Mouse (Mus musculus): Measurements from ENCODE around the gene Srsf10. TPM values are rescaled to one million over a fixed set of nuclear protein-coding genes. Genes with fewer than 3 reads are reported as not detected.

The Srsf10 gene
- polyA plus RNA-seq, 1 experiment from 2014 or later: 81.8 TPM

GRCm38 (mm10) chr4:135876583-135877020 lies 21.1 kb downstream of the Srsf10 start:
- Histone ChIP-seq H3K4me1 (ENCODE audit: control insufficient read depth, low read depth, low read length) (peaks cover 37% of the 10 kb centered on the region), H3K27me3 (ENCODE audit: control insufficient read depth, insufficient read depth, low read depth, low read length) (no peaks in the 10 kb centered on the region), H3K9ac (ENCODE audit: low read depth, low read length) (peak overlapping the region; percentile 59), H3K4me2 (ENCODE audit: low read depth, low read length) (peak overlapping the region; percentile 75), H3K4me3 (ENCODE audit: low read depth, low read length) (peak overlapping the region; percentile 54), H3K36me3 (ENCODE audit: control insufficient read depth, insufficient read depth) (peaks cover 13% of the 10 kb centered on the region), H3K27ac (ENCODE audit: low read length) (peak overlapping the region; percentile 82), H3K9me3 (replicated peaks; ENCODE audit: control insufficient read depth, low read length) (no peaks in the 10 kb centered on the region)
- WGBS (ENCODE audit: insufficient replicate concordance): 2% methylated on average over 16 of the region's 16 CpGs
- no peak for ATAC-seq (ENCODE audit: low read depth)

GRCm38 (mm10) chr4:135877742-135878141 lies 22.2 kb downstream of the Srsf10 start:
- Histone ChIP-seq H3K9ac (ENCODE audit: low read depth, low read length) (no peak overlapping the region), H3K9me3 (replicated peaks; ENCODE audit: control insufficient read depth, low read length) (no peaks in the 10 kb centered on the region), H3K4me3 (ENCODE audit: low read depth, low read length) (no peak overlapping the region), H3K27me3 (ENCODE audit: control insufficient read depth, insufficient read depth, low read depth, low read length) (no peaks in the 10 kb centered on the region), H3K4me1 (ENCODE audit: control insufficient read depth, low read depth, low read length) (peaks cover 31% of the 10 kb centered on the region), H3K36me3 (ENCODE audit: control insufficient read depth, insufficient read depth) (peaks cover 1% of the 10 kb centered on the region), H3K27ac (ENCODE audit: low read length) (no peak overlapping the region), H3K4me2 (ENCODE audit: low read depth, low read length) (no peak overlapping the region)
- no peak for ATAC-seq (ENCODE audit: low read depth)
- 54% methylated on average over 2 of the region's 2 CpGs for WGBS (ENCODE audit: insufficient replicate concordance)

DNA sequence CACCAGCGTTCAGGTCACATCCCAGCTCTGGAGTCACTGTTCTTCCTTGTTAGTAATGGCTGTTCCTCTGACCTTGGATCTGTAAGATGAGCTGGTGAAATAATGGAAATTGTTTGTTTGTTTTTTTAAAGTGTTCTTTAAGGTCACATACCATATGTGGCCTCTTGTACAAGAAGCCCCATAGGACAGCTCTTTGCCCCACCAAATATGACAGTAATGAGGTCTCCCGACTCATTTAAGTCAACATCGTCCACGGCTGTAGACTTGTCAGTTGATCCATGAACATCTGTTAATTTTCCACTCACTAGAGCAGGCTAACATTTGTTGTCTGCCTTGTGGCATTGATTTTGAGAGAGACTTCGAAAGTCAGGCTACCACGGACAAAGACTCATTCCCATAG lies 23.5 kb downstream of the Srsf10 start:
- no peaks in the 10 kb centered on the region for H3K36me3 ChIP-seq (ENCODE audit: control insufficient read depth, insufficient read depth)
- no peaks in the 10 kb centered on the region for H3K9me3 ChIP-seq (replicated peaks; ENCODE audit: control insufficient read depth, low read length)
- peaks cover 35% of the 10 kb centered on the region for H3K4me1 ChIP-seq (ENCODE audit: control insufficient read depth, low read depth, low read length)
- no peak overlapping the region for H3K4me3 ChIP-seq (ENCODE audit: low read depth, low read length)
- 72% methylated on average over 6 of the region's 6 CpGs for WGBS (ENCODE audit: insufficient replicate concordance)
- H3K27me3 ChIP-seq (ENCODE audit: control insufficient read depth, insufficient read depth, low read depth, low read length): no peaks in the 10 kb centered on the region
- no peak overlapping the region for H3K9ac ChIP-seq (ENCODE audit: low read depth, low read length)
- ATAC-seq (ENCODE audit: low read depth): no peak
- H3K4me2 ChIP-seq (ENCODE audit: low read depth, low read length): no peak overlapping the region
- H3K27ac ChIP-seq (ENCODE audit: low read length): no peak overlapping the region

DNA sequence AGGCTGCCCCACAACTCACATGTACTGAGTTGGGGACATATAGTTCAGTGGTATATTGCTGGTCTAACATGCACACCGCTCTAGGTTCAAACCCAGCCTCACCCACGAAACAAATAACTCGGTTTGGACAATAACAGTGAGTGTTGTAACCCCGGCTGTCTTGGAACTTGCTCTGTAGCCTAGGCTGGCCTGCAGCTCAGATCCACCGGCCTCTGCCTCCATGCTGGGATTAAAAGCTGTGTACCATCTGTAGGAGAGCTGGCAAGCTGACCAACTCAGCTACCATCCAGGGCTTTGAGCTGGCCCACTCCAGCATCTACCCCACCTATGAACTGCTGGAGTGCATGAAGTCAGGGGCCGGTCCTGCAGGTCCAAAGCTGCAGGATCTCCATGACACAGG lies 24.5 kb downstream of the Srsf10 start:
- Histone ChIP-seq H3K27ac (ENCODE audit: low read length) (no peak overlapping the region), H3K4me3 (ENCODE audit: low read depth, low read length) (no peak overlapping the region), H3K36me3 (ENCODE audit: control insufficient read depth, insufficient read depth) (no peaks in the 10 kb centered on the region), H3K9me3 (replicated peaks; ENCODE audit: control insufficient read depth, low read length) (no peaks in the 10 kb centered on the region), H3K4me2 (ENCODE audit: low read depth, low read length) (no peak overlapping the region), H3K9ac (ENCODE audit: low read depth, low read length) (no peak overlapping the region), H3K27me3 (ENCODE audit: control insufficient read depth, insufficient read depth, low read depth, low read length) (no peaks in the 10 kb centered on the region), H3K4me1 (ENCODE audit: control insufficient read depth, low read depth, low read length) (peaks cover 25% of the 10 kb centered on the region)
- WGBS (ENCODE audit: insufficient replicate concordance): 84% methylated on average over 6 of the region's 6 CpGs
- no peak for ATAC-seq (ENCODE audit: low read depth)

DNA sequence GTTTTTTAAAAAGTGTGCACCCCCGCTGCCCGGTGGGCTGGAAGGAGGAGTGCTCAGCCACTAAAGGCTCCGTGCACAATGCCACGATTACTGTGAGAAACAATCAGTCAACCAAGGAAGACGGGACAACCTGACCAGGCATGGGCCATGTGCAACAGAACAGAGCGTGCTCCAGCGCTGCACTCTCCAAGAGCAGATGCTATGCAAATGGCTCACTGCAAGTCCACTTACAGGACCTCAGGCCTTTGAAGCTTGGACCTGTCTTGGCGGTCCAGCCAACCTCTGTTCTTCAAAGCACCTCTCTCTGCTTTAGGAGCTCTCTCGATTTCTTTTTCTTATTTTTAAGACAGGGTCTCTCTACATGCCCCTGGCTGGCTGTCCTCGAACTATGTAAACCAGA lies 25.0 kb downstream of the Srsf10 start:
- Histone ChIP-seq H3K4me1 (ENCODE audit: control insufficient read depth, low read depth, low read length) (peaks cover 20% of the 10 kb centered on the region), H3K9ac (ENCODE audit: low read depth, low read length) (no peak overlapping the region), H3K4me3 (ENCODE audit: low read depth, low read length) (no peak overlapping the region), H3K27me3 (ENCODE audit: control insufficient read depth, insufficient read depth, low read depth, low read length) (no peaks in the 10 kb centered on the region), H3K9me3 (replicated peaks; ENCODE audit: control insufficient read depth, low read length) (no peaks in the 10 kb centered on the region), H3K27ac (ENCODE audit: low read length) (no peak overlapping the region), H3K36me3 (ENCODE audit: control insufficient read depth, insufficient read depth) (no peaks in the 10 kb centered on the region), H3K4me2 (ENCODE audit: low read depth, low read length) (no peak overlapping the region)
- WGBS (ENCODE audit: insufficient replicate concordance): 72% methylated on average over 10 of the region's 10 CpGs
- no peak for ATAC-seq (ENCODE audit: low read depth)

- Histone ChIP-seq H3K9ac (ENCODE audit: low read depth, low read length) (no peak overlapping the region), H3K4me1 (ENCODE audit: control insufficient read depth, low read depth, low read length) (peaks cover 5% of the 10 kb centered on the region), H3K27ac (ENCODE audit: low read length) (no peak overlapping the region), H3K36me3 (ENCODE audit: control insufficient read depth, insufficient read depth) (no peaks in the 10 kb centered on the region), H3K4me2 (ENCODE audit: low read depth, low read length) (no peak overlapping the region), H3K9me3 (replicated peaks; ENCODE audit: control insufficient read depth, low read length) (no peaks in the 10 kb centered on the region), H3K27me3 (ENCODE audit: control insufficient read depth, insufficient read depth, low read depth, low read length) (no peaks in the 10 kb centered on the region), H3K4me3 (ENCODE audit: low read depth, low read length) (no peak overlapping the region)
- ATAC-seq (ENCODE audit: low read depth): no peak
- 58% methylated on average over 6 of the region's 6 CpGs for WGBS (ENCODE audit: insufficient replicate concordance)
Measured at GRCm38 (mm10) chr4:135882023-135882422, 26.5 kb downstream of the Srsf10 start.

DNA sequence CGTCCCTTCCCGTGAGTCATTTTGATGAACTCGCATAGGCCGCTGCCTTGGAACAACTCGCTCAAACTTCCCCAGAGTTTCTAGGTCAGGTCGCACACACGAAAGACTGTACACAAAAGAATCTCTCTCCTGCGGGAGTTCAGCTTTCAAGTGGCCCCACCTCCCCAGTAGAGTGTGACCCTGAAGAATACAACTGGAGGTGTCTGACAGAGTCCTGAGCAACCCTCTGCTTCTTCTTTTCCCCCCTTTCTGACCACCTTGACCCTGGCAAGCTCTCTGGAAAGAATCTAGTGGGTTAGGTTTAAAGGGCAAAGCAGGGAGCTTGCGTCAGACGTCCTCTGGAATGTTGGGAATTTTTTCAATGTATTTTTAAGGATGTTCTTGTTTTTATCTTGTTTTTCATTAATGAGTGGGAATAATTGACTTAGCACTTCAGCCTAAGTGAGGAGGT lies 27.9 kb downstream of the Srsf10 start:
- H3K4me3 ChIP-seq (ENCODE audit: low read depth, low read length): no peak overlapping the region
- no peaks in the 10 kb centered on the region for H3K9me3 ChIP-seq (replicated peaks; ENCODE audit: control insufficient read depth, low read length)
- no peak overlapping the region for H3K4me2 ChIP-seq (ENCODE audit: low read depth, low read length)
- no peaks in the 10 kb centered on the region for H3K36me3 ChIP-seq (ENCODE audit: control insufficient read depth, insufficient read depth)
- 56% methylated on average over 10 of the region's 10 CpGs for WGBS (ENCODE audit: insufficient replicate concordance)
- H3K27me3 ChIP-seq (ENCODE audit: control insufficient read depth, insufficient read depth, low read depth, low read length): no peaks in the 10 kb centered on the region
- H3K27ac ChIP-seq (ENCODE audit: low read length): peak overlapping the region; percentile 17; the same call in 1 of the 2 replicates
- no peak for ATAC-seq (ENCODE audit: low read depth)
- H3K9ac ChIP-seq (ENCODE audit: low read depth, low read length): no peak overlapping the region
- H3K4me1 ChIP-seq (ENCODE audit: control insufficient read depth, low read depth, low read length): peaks cover 4% of the 10 kb centered on the region

GRCm38 (mm10) chr4:135883881-135884516 lies 28.5 kb downstream of the Srsf10 start:
- Histone ChIP-seq H3K36me3 (ENCODE audit: control insufficient read depth, insufficient read depth) (no peaks in the 10 kb centered on the region), H3K27ac (ENCODE audit: low read length) (no peak overlapping the region), H3K4me1 (ENCODE audit: control insufficient read depth, low read depth, low read length) (peaks cover 4% of the 10 kb centered on the region), H3K9ac (ENCODE audit: low read depth, low read length) (no peak overlapping the region), H3K4me2 (ENCODE audit: low read depth, low read length) (no peak overlapping the region), H3K4me3 (ENCODE audit: low read depth, low read length) (no peak overlapping the region), H3K9me3 (replicated peaks; ENCODE audit: control insufficient read depth, low read length) (no peaks in the 10 kb centered on the region), H3K27me3 (ENCODE audit: control insufficient read depth, insufficient read depth, low read depth, low read length) (no peaks in the 10 kb centered on the region)
- ATAC-seq (ENCODE audit: low read depth): no peak
- 43% methylated on average over 7 of the region's 7 CpGs for WGBS (ENCODE audit: insufficient replicate concordance)

GRCm38 (mm10) chr4:135884531-135884930 lies 29.0 kb downstream of the Srsf10 start:
- Histone ChIP-seq H3K4me2 (ENCODE audit: low read depth, low read length) (no peak overlapping the region), H3K27me3 (ENCODE audit: control insufficient read depth, insufficient read depth, low read depth, low read length) (no peaks in the 10 kb centered on the region), H3K9ac (ENCODE audit: low read depth, low read length) (no peak overlapping the region), H3K9me3 (replicated peaks; ENCODE audit: control insufficient read depth, low read length) (no peaks in the 10 kb centered on the region), H3K36me3 (ENCODE audit: control insufficient read depth, insufficient read depth) (no peaks in the 10 kb centered on the region), H3K4me1 (ENCODE audit: control insufficient read depth, low read depth, low read length) (peaks cover 4% of the 10 kb centered on the region), H3K4me3 (ENCODE audit: low read depth, low read length) (no peak overlapping the region), H3K27ac (ENCODE audit: low read length) (no peak overlapping the region)
- ATAC-seq (ENCODE audit: low read depth): no peak
- WGBS (ENCODE audit: insufficient replicate concordance): 63% methylated on average over 6 of the region's 6 CpGs

Measured in liver, embryonic 16.5 days (tissue).